14 mouse cellular contexts compared by ENCODE assay signal in genomic region chr6:51326103-51326829, GRCm38 (mm10).
"Had no signal": no experiment of that assay in that cellular context is flagged by ENCODE, and none has a peak within 500 bp of the region (broad histone marks: within the 10 kb centered on the region; RNA-seq: fewer than 3 reads in every experiment).

No protein-coding gene starts in this region.

- H3K27ac ChIP-seq: layer of hippocampus, adult 2 months; limb, embryonic 13.5 days; liver, embryonic 12.5 days; macrophage; midbrain, embryonic 15.5 days; neural tube, embryonic 12.5 days had no signal

- H3K4me2 ChIP-seq: limb, embryonic 13.5 days; liver, embryonic 12.5 days; lung, embryonic 14.5 days; midbrain, embryonic 11.5 days; midbrain, embryonic 15.5 days; neural tube, embryonic 12.5 days had no signal

- ATAC-seq: liver, embryonic 12.5 days; midbrain, embryonic 15.5 days had no signal

- DNase-seq: kidney, postnatal 10 days; kidney, postnatal 4 days; left cerebral cortex, postnatal 4 days; lung, embryonic 14.5 days; lung, postnatal 14 days; thymus, postnatal 4 days had no signal

- H3K4me1 ChIP-seq: liver, embryonic 12.5 days; megakaryocyte, embryonic 14.5 days; midbrain, embryonic 15.5 days had no signal

- H3K27me3 ChIP-seq: limb, embryonic 13.5 days; midbrain, embryonic 15.5 days; neural tube, embryonic 12.5 days had no signal

- H3K9me3 ChIP-seq: limb, embryonic 13.5 days; liver, embryonic 12.5 days; megakaryocyte, embryonic 14.5 days; midbrain, embryonic 15.5 days; neural tube, embryonic 12.5 days had no signal

- H3K36me3 ChIP-seq: limb, embryonic 13.5 days; liver, embryonic 12.5 days; midbrain, embryonic 15.5 days; neural tube, embryonic 12.5 days had no signal

- H3K9ac ChIP-seq: limb, embryonic 13.5 days; liver, embryonic 12.5 days; lung, embryonic 14.5 days; midbrain, embryonic 15.5 days; neural tube, embryonic 12.5 days had no signal

- H3K4me3 ChIP-seq: layer of hippocampus, adult 2 months; limb, embryonic 13.5 days; liver, embryonic 12.5 days; megakaryocyte, embryonic 14.5 days; midbrain, embryonic 15.5 days; neural tube, embryonic 12.5 days had no signal
